Mouse (Mus musculus): ENCODE results near the gene C1qtnf5. TPM values are rescaled to one million over a fixed set of nuclear protein-coding genes. Genes with fewer than 3 reads are reported as not detected.
A peak's percentile ranks its signal among the peaks of the same experiment; 100 is the strongest.

C1qtnf5 gene
- polyA plus RNA-seq, 1 experiment: 29.0 TPM

DNA sequence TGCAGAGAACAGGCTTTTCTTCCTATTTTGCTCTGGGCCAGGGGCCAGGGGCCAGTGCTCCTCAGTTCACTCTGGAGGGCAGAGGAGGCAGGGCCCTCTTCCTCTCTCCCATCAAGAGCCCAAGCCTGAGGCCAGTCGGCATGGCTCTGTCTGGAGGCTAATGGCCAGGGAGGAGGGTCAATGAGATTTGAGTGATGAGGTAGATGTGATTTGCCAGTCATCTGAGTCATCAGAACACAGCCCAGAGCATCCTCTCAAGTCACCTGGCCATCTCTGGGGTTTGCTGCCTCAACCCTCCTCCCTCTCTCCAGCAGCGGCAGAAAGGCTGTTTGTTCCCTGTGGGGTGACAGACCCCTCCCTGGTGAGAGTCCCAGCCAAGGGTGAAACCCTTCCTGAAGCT, 26.2 kb downstream of the C1qtnf5 start:
- 22% methylated on average over 2 of the region's 2 CpGs for WGBS
- DNase-seq: peak; percentile 23
- TF ChIP-seq CTCF (IDR thresholded peaks at IDR 0.05; ENCODE audit: insufficient read depth, low read length): no peak
- Histone ChIP-seq H3K4me3 (replicated peaks; ENCODE audit: extremely low read depth, low read depth, low read length) (peak overlapping the region; percentile 24), H3K4me1 (ENCODE audit: control insufficient read depth, insufficient read depth, low read length) (peaks cover 10% of the 10 kb centered on the region)

DNA sequence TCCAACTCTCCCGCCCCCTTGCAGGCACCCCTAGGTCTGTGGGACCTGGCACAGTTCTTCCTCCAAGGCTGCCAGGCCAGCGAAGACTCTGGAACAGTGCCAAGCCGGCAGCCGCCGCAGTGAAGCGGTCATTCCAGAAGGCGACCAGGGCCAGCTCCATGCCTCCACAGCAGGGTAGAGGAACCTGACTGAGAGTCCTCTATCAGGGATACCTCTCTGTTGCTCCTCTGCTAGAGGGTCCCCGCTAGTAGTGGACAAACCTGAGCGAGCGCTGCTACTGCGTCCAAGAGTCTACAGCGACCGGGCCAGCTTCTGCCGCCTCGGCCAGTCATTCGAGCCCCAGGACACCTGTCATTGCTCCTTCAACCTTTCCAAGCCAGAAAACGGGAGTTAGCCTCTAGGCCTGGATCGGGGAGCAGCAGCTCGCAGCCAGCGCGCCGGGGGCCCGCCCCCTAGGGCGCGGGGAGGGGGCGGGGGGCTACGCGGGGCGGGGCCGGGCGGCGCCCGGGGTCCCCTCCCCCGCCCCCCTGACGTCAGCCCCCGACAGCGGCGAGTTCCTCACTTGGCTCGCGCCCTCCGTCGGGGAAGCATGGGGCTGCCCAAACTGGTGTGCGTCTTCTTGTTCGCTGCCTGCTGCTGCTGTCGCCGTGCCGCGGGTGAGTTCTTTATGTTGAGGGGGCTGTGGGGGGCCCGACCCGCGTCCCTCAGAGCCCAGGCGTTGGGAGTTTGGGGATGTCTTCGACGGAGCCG, 27.2 kb downstream of the C1qtnf5 start, which contains the start of gene Mcam:
Mcam (plus strand) TSS at position 369 of the 750 bp plus-strand sequence.
- WGBS: under 1% methylated on average over 54 of the region's 55 CpGs
- TF ChIP-seq POLR2A (IDR thresholded peaks at IDR 0.05; ENCODE audit: borderline replicate concordance, extremely low read depth, low read depth, low read length) (peak; percentile 88), CTCF (IDR thresholded peaks at IDR 0.05; ENCODE audit: insufficient read depth, low read length) (no peak)
- peaks cover 6% of the 10 kb centered on the region for H3K4me1 ChIP-seq (ENCODE audit: control insufficient read depth, insufficient read depth, low read length)
- peak; percentile 71 for DNase-seq
- H3K4me3 ChIP-seq (replicated peaks; ENCODE audit: extremely low read depth, low read depth, low read length): peak within 1 kb of the TSS; percentile 65

DNA sequence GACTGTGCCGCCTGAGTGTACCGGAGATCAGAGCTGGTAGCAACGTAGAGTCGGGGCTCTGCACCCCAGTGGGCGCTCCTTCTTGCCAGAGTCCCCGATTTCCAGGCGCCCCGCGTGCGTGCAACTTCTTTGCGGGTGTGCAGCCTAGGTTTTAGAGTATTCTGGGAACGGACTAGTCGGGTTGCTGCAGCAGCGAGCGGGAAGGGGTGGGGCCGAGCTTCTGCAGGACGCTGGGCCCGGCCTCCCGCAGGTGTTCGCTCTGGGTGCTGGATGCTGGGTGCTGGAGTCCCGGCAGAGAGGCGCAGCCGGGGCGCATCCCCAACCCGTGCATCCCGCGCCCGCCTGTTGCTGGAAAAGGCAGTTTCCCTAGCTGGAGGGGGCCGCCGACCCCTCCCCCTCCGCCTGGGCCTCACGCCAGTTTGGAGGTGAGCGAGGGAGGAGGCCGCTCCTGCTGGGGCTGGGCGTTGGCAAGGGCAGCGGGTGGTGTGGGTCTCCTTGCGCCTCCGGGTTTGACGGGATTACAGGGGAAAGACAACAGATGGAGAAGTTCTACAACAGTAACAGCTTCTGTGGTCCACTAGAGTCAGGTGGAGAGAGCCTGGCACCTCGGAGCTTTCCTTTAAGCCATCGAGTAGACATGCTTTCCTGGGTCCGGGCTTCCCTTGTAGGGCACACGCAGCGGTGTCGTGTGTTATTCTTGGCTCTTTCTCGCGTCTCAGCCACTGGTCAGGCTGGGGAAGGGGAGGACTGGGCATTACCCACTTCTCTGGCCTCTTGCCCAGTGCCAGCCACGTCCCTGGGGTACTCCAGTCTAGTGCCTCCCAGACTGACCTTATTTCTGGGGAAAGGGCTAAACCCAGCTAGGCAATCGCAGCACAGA, 28.0 kb downstream of the C1qtnf5 start:
- DNase-seq: peak; percentile 57
- TF ChIP-seq POLR2A (IDR thresholded peaks at IDR 0.05; ENCODE audit: borderline replicate concordance, extremely low read depth, low read depth, low read length) (no peak), CTCF (IDR thresholded peaks at IDR 0.05; ENCODE audit: insufficient read depth, low read length) (no peak)
- 2% methylated on average over 49 of the region's 49 CpGs for WGBS
- Histone ChIP-seq H3K4me1 (ENCODE audit: control insufficient read depth, insufficient read depth, low read length) (peaks cover 6% of the 10 kb centered on the region), H3K4me3 (replicated peaks; ENCODE audit: extremely low read depth, low read depth, low read length) (peak overlapping the region; percentile 64)

DNA sequence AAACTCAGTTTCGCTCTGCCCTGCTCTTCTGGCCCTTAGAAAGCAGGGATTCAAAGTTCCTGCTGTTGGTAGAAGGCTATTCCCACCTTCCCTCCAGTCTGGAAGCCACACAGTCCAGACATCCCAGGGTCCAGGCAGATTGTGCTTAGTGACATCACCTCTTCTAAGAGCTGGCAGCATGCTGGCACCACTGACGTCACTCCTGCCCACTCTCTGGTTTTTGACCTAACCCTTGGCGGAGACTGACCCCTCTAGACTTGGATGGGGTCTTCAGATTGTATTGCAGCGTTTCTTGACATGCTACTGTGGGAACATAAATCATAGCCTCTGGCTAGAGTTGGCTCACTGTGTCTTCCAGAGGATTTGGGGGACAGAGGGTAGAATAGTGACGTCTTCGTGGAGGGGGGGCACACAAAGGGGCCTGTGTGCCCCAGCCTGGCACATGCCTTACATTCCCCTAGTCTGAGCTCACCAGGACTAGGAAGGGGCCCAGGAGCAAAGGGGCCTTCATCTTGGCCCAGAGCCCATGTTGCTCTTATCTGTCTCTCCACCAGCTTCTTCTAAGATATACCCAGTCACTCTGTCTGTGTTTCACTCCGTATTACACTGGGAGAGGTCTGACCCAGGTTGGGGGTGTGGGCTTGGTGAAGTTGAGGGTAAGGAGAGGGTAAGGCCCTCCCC, 28.8 kb downstream of the C1qtnf5 start:
- Histone ChIP-seq H3K4me3 (replicated peaks; ENCODE audit: extremely low read depth, low read depth, low read length) (peak overlapping the region; percentile 64), H3K4me1 (ENCODE audit: control insufficient read depth, insufficient read depth, low read length) (peaks cover 6% of the 10 kb centered on the region)
- TF ChIP-seq CTCF (IDR thresholded peaks at IDR 0.05; ENCODE audit: insufficient read depth, low read length) (no peak), POLR2A (IDR thresholded peaks at IDR 0.05; ENCODE audit: borderline replicate concordance, extremely low read depth, low read depth, low read length) (no peak)
- 27% methylated on average over 7 of the region's 7 CpGs for WGBS
- no peak for DNase-seq

DNA sequence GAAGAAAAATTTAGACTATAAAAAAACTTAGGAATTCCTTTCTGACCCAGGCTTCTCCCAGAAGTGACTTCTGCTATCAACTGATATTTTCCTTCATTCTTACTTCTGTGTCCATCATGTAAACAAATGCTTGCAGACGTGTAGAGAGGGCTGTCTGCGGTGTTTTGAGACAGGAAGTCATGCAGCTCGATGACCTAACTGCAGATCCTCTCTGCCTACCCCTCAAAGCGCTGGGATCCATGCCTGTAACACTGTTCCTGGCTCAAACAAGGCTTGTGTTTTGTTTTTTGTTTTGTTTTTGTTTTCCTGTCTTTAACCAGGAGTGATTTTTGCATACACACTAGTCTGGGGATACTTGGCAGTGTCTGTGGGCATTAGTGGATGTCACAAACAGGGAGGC, 30.8 kb downstream of the C1qtnf5 start:
- Histone ChIP-seq H3K4me1 (ENCODE audit: control insufficient read depth, insufficient read depth, low read length) (peaks cover 6% of the 10 kb centered on the region; the same call in 1 of the 2 replicates), H3K4me3 (replicated peaks; ENCODE audit: extremely low read depth, low read depth, low read length) (no peak overlapping the region)
- 32% methylated on average over 4 of the region's 4 CpGs for WGBS
- DNase-seq: no peak
- no peak for TF ChIP-seq CTCF (IDR thresholded peaks at IDR 0.05; ENCODE audit: insufficient read depth, low read length)
- no peak for TF ChIP-seq POLR2A (IDR thresholded peaks at IDR 0.05; ENCODE audit: borderline replicate concordance, extremely low read depth, low read depth, low read length)

DNA sequence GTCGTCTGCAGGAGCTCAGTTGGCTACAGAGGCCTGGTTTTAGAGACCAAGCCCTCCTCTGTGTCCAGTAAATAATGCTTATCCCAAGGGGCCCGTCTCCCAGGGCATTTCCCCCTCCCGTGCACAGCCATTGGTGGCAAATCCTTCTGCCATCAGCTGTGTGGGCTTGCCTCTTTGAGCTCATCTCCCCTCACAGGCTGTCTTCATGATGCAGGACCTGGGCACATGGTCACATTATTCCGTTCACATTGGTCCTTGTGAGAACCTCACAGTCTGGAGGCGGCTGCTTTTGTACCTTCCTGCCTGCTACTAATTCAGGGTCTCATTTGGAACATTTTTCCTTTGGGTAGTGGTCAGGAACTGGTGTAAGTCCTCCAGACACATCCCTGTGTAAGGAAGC, 34.9 kb downstream of the C1qtnf5 start:
- Histone ChIP-seq H3K4me3 (replicated peaks; ENCODE audit: extremely low read depth, low read depth, low read length) (no peak overlapping the region), H3K4me1 (ENCODE audit: control insufficient read depth, insufficient read depth, low read length) (peaks cover 6% of the 10 kb centered on the region; the same call in 1 of the 2 replicates)
- WGBS: 64% methylated on average over 5 of the region's 5 CpGs
- no peak for DNase-seq
- TF ChIP-seq CTCF (IDR thresholded peaks at IDR 0.05; ENCODE audit: insufficient read depth, low read length) (no peak), POLR2A (IDR thresholded peaks at IDR 0.05; ENCODE audit: borderline replicate concordance, extremely low read depth, low read depth, low read length) (no peak)

DNA sequence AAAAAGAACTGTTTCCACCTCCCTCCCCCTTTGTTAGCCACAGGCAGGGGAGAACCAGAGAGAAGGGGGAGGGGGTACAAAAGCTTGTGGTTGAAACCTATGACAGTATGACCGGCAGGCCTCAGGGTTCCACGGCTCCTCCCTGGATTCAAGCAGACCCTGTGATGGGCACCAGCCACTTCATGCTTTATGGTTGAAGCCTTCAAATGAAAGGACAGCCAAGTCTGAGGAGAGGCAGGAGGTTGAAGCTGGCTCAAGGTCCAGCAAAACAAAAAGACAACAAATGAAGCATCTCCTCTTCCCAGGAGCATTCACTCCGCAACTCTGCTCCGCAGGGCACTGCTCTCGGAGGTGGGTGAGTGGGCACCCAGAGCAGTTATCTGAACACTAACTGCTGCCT, 36.4 kb downstream of the C1qtnf5 start:
- WGBS: 60% methylated on average over 5 of the region's 5 CpGs
- no peak for DNase-seq
- Histone ChIP-seq H3K4me1 (ENCODE audit: control insufficient read depth, insufficient read depth, low read length) (no peaks in the 10 kb centered on the region), H3K4me3 (replicated peaks; ENCODE audit: extremely low read depth, low read depth, low read length) (no peak overlapping the region)
- TF ChIP-seq CTCF (IDR thresholded peaks at IDR 0.05; ENCODE audit: insufficient read depth, low read length) (no peak), POLR2A (IDR thresholded peaks at IDR 0.05; ENCODE audit: borderline replicate concordance, extremely low read depth, low read depth, low read length) (no peak)

DNA sequence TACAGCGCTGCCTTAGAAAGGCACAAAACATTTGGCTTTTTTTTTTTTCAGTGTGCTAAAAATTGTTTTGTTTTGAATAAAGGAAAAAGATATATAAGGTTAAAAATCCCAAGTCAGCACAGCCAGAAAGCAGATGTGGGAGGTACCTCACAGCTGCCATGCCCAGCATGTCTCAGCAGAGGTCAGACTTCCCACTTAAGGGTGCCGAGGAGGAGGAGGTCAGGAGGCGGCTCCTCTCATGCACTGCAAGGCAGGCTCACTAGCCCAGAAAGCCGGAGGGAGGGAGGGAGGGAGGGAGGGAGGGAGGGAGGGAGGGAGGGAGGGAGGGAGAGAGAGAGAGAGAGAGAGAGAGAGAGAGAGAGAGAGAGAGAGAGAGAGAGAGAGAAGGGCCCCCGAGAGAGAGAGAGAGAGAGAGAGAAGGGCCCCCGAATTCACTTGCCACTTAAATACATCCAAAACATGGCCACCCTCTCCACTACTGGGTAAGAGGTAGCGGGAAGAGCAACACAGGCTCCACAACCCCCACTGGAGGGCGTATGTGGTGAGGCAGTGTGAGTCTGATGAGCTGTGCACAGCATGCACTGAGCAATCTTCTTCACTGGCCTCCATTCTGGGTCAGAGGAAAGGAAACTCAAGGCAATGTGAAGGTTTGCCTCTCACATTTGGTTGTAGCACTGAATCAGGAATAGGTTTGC, 37.1 kb downstream of the C1qtnf5 start:
- TF ChIP-seq CTCF (IDR thresholded peaks at IDR 0.05; ENCODE audit: insufficient read depth, low read length) (peak; percentile 38; the same call in 1 of the 2 replicates), POLR2A (IDR thresholded peaks at IDR 0.05; ENCODE audit: borderline replicate concordance, extremely low read depth, low read depth, low read length) (no peak)
- DNase-seq: no peak
- no peaks in the 10 kb centered on the region; the same call in 1 of the 2 replicates for H3K4me1 ChIP-seq (ENCODE audit: control insufficient read depth, insufficient read depth, low read length)
- 28% methylated on average over 8 of the region's 8 CpGs for WGBS
- no peak overlapping the region for H3K4me3 ChIP-seq (replicated peaks; ENCODE audit: extremely low read depth, low read depth, low read length)

DNA sequence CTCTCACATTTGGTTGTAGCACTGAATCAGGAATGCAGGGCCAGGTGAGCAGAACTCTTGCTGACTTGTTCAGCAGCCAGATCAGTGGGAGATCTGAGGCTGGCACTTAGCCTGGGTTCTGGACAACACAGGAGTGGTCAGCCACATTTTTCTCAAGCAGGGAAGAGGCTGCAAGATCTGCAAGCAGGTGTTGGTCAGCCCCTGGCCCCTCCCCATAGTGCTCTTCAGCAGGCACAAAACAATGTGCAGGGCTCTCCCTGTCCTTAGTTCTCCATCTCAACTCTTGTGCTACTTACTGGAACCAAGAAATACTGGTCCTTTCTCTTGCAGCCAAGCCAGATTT, 37.6 kb downstream of the C1qtnf5 start:
- TF ChIP-seq POLR2A (IDR thresholded peaks at IDR 0.05; ENCODE audit: borderline replicate concordance, extremely low read depth, low read depth, low read length) (no peak), CTCF (IDR thresholded peaks at IDR 0.05; ENCODE audit: insufficient read depth, low read length) (no peak)
- no peak for DNase-seq
- no peaks in the 10 kb centered on the region; the same call in 1 of the 2 replicates for H3K4me1 ChIP-seq (ENCODE audit: control insufficient read depth, insufficient read depth, low read length)
- no peak overlapping the region for H3K4me3 ChIP-seq (replicated peaks; ENCODE audit: extremely low read depth, low read depth, low read length)
